Comparison of ENCODE assay signal across 22 mouse cellular contexts in the genomic region with DNA sequence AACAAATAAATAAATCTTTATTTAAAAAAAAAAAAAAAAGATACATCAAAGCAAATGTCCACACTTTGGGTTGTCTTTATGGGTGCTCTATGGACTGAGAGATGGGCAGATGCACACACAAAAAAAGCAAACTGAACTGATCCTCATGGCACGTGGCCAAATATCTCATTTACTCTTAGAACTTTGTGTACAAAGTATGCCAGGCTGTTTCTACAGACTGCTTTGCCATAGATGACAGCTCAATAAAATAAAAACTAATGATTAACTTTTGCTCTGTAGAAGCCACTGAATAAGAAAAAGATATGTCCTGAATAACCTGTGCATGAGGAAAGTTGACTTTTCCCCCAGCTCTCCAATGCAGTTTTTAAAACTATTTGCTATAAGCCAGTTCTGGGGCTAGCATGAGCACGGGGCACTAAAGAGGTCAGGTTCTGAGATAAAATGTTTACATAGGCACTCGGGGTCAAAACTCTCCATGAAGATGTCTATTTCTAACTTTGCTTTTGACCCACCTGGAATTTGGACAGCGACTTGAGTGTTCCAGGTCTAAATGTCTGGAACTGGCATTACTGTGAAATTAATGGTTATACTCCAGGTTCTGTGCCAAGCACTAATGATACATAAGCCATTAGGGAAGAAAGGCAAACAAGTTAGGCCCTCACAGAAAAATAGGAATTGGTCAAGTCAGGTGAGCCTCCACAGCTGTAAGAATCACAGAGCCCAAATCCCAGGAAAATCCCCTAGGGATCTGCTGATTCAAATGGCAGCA. TPM values are rescaled to one million over a fixed set of nuclear protein-coding genes. Genes with fewer than 3 reads are reported as not detected.
DNase-seq lines count a peak whose midpoint lies in the region; ATAC-seq and TF ChIP-seq lines count a peak whose summit lies in the region.
"Had no signal": no experiment of that assay in that cellular context is flagged by ENCODE, and none has a peak within 500 bp of the region (broad histone marks: within the 10 kb centered on the region; RNA-seq: fewer than 3 reads in every experiment).

No protein-coding gene starts in this region.

- H3K9me3 ChIP-seq in kidney, embryonic 15.5 days (replicated peaks): no peaks in the 10 kb centered on the region
- H3K9me3 ChIP-seq in kidney, embryonic 16.5 days (ENCODE audit: low read length): no peaks in the 10 kb centered on the region
- H3K9me3 ChIP-seq: embryonic facial prominence, embryonic 12.5 days; forebrain, embryonic 15.5 days; G1E; heart, embryonic 12.5 days; hindbrain, embryonic 12.5 days; lung, embryonic 15.5 days had no signal

- no peak overlapping the region for H3K27ac ChIP-seq in kidney, embryonic 15.5 days
- H3K27ac ChIP-seq in kidney, embryonic 16.5 days (ENCODE audit: low read length): peak overlapping the region; percentile 32; the same call in 1 of the 2 replicates
- H3K27ac ChIP-seq in small intestine, adult 2 months (ENCODE audit: insufficient read depth, low read depth, low read length): peak overlapping the region; percentile 17
- H3K27ac ChIP-seq: embryonic facial prominence, embryonic 12.5 days; forebrain, embryonic 15.5 days; hindbrain, embryonic 12.5 days; layer of hippocampus, adult 2 months; lung, embryonic 15.5 days had no signal

- no peak for TF ChIP-seq POLR2A in small intestine, adult 2 months (IDR thresholded peaks at IDR 0.05; ENCODE audit: low read depth, low read length)

- no peak for ATAC-seq in kidney, embryonic 15.5 days (replicated peaks; ENCODE audit: low FRiP score)
- no peak; the same call in 1 of the 2 replicates for ATAC-seq in kidney, embryonic 16.5 days (ENCODE audit: low FRiP score, low TSS enrichment)
- ATAC-seq: CD4-positive, CD25-positive, alpha-beta regulatory T cell, adult 4 months; forebrain, embryonic 15.5 days had no signal

- no peak overlapping the region for H3K4me2 ChIP-seq in kidney, embryonic 15.5 days
- H3K4me2 ChIP-seq in kidney, embryonic 16.5 days (replicated peaks; ENCODE audit: low read depth, low read length): no peak overlapping the region
- H3K4me2 ChIP-seq: embryonic facial prominence, embryonic 12.5 days; forebrain, embryonic 15.5 days; heart, embryonic 12.5 days; hindbrain, embryonic 12.5 days; lung, embryonic 15.5 days; midbrain, embryonic 11.5 days had no signal

- WGBS in kidney, embryonic 15.5 days: 77% methylated on average over 4 of the region's 4 CpGs
- 77% methylated on average over 4 of the region's 4 CpGs for WGBS in kidney, embryonic 16.5 days
- WGBS in small intestine, adult 2 months: 25% methylated on average over 4 of the region's 4 CpGs

- peak; percentile 61 for DNase-seq in kidney, adult 18-20 months
- DNase-seq in gonadal fat pad, adult 2 months (ENCODE audit: low read depth): peak; percentile 14
- no peak for DNase-seq in adrenal gland, postnatal 4 days (ENCODE audit: low spot score in 2 of 2)
- no peak for DNase-seq in heart, adult 8-10 months (ENCODE audit: low spot score)
- DNase-seq: cerebellum, adult 8-10 months; heart, postnatal 14 days; layer of hippocampus, postnatal 36 days; retina, postnatal 1 day; thymus, postnatal 14 days had no signal

- no peaks in the 10 kb centered on the region for H3K4me1 ChIP-seq in kidney, embryonic 15.5 days
- H3K4me1 ChIP-seq in kidney, embryonic 16.5 days (ENCODE audit: insufficient read depth, low read length): no peaks in the 10 kb centered on the region
- H3K4me1 ChIP-seq in small intestine, adult 2 months (ENCODE audit: control insufficient read depth, insufficient read depth, insufficient read length, low read length): peaks cover 7% of the 10 kb centered on the region; the same call in 1 of the 2 replicates
- H3K4me1 ChIP-seq: embryonic facial prominence, embryonic 12.5 days; heart, embryonic 12.5 days; lung, embryonic 15.5 days had no signal

- H3K9ac ChIP-seq in kidney, embryonic 15.5 days: no peak overlapping the region
- no peak overlapping the region for H3K9ac ChIP-seq in kidney, embryonic 16.5 days (replicated peaks; ENCODE audit: low read length)
- H3K9ac ChIP-seq: embryonic facial prominence, embryonic 12.5 days; forebrain, embryonic 15.5 days; heart, embryonic 12.5 days; hindbrain, embryonic 12.5 days; lung, embryonic 15.5 days had no signal

- no peak for TF ChIP-seq CTCF in small intestine, adult 2 months (IDR thresholded peaks at IDR 0.05; ENCODE audit: extremely low read depth, insufficient read length, insufficient replicate concordance, low read depth, low read length)

- H3K27me3 ChIP-seq in kidney, embryonic 15.5 days: no peaks in the 10 kb centered on the region
- H3K27me3 ChIP-seq in kidney, embryonic 16.5 days (ENCODE audit: insufficient read depth, low read length): no peaks in the 10 kb centered on the region
- no peaks in the 10 kb centered on the region for H3K27me3 ChIP-seq in small intestine, adult 2 months (ENCODE audit: control insufficient read depth, insufficient read depth, low read length)
- H3K27me3 ChIP-seq: embryonic facial prominence, embryonic 12.5 days; forebrain, embryonic 15.5 days; heart, embryonic 12.5 days; hindbrain, embryonic 12.5 days; lung, embryonic 15.5 days had no signal

- H3K36me3 ChIP-seq in kidney, embryonic 15.5 days: no peaks in the 10 kb centered on the region; the same call in 1 of the 2 replicates
- no peaks in the 10 kb centered on the region for H3K36me3 ChIP-seq in kidney, embryonic 16.5 days (ENCODE audit: insufficient read depth, low read length)
- H3K36me3 ChIP-seq in small intestine, adult 2 months (ENCODE audit: control insufficient read depth, insufficient read depth, low read length): peaks cover 4% of the 10 kb centered on the region; the same call in 1 of the 2 replicates
- H3K36me3 ChIP-seq: forebrain, embryonic 15.5 days; lung, embryonic 15.5 days had no signal

- no peak overlapping the region for H3K4me3 ChIP-seq in kidney, embryonic 15.5 days (replicated peaks)
- no peak overlapping the region for H3K4me3 ChIP-seq in kidney, embryonic 16.5 days (ENCODE audit: low read length)
- H3K4me3 ChIP-seq in small intestine, adult 2 months (ENCODE audit: low read depth, low read length): no peak overlapping the region
- H3K4me3 ChIP-seq: embryonic facial prominence, embryonic 12.5 days; erythroblast, embryonic 14.5 days; forebrain, embryonic 15.5 days; heart, embryonic 12.5 days; hindbrain, embryonic 12.5 days; layer of hippocampus, adult 2 months; lung, embryonic 15.5 days had no signal

RNA-seq across cellular contexts. Expression of a gene that starts 44.5 kb away (rescaled TPM):
- polyA plus RNA-seq in kidney, embryonic 15.5 days (2015; fragmentation: Nextera tagmentation; extraction: Ambion mirVana): 25.3 and 26.0 TPM in 2 replicates
- polyA plus RNA-seq in gonadal fat pad, adult 2 months (2012; rRNA removed): 44.0 and 58.7 TPM in 2 replicates
- polyA plus RNA-seq in kidney, embryonic 16.5 days (2015; fragmentation: Nextera tagmentation; extraction: Ambion mirVana): 27.1 and 27.7 TPM in 2 replicates
- 24.7 and 36.2 TPM in 2 replicates for polyA plus RNA-seq in small intestine, adult 2 months (2012; rRNA removed)
- 10 to 100 TPM; 34.7 to 39.2 TPM for total RNA-seq in adrenal gland, postnatal 4 days (2021)
- total RNA-seq in heart, adult 8-10 months (2022): 10 to 100 TPM; 11.5 to 13.4 (median 12.8) TPM

Comparison
In these comparisons a context has a peak if more than half of its experiments do, and no peak if none do; other contexts are left out.
1. DNase-seq: peak in kidney, adult 18-20 months (single experiment) and gonadal fat pad, adult 2 months (single experiment); none in adrenal gland, postnatal 4 days (0 of 2) and heart, adult 8-10 months (single experiment).